Mouse (Mus musculus): ENCODE results near the gene Cd19.

The Cd19 gene

DNA sequence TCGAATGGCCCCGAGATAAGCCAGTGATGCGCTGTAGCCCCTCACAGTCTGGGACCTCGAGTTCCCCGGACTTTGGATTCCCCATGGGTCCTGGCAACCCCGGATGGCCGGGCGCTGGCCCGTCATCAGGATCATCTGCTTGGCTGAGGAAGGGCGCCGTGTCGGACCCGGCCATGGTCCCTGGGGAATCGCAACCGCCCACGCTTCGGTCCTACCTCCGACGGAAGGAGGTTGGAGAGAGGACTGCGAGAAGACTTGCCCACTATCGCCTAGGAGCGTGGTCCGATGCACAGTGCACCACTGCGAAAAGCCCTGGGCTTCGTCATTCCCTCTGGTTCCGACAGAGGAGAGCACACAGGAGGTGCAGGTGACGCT is 37.8 kb downstream of the Cd19 start:
- DNase-seq = no peak

DNA sequence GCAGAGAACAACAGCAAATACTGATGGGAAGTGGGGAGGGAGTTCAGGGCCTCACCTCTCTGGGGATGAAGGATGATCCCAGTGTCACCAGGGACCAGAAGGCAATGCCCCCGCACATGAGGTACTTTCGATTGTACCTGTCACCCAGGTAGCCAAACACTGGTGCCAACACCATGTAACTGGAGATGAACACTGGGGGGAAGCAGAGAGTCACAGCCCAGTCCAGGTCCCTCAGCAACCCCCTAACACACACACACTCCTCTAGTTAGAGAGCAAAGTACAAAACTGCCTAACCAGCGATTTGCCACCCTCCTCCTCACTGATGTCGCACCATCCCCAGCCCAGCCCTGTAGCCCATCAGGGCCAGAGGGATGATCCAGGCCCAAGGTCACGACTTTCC is 39.7 kb downstream of the Cd19 start:
- no peak for DNase-seq

DNA sequence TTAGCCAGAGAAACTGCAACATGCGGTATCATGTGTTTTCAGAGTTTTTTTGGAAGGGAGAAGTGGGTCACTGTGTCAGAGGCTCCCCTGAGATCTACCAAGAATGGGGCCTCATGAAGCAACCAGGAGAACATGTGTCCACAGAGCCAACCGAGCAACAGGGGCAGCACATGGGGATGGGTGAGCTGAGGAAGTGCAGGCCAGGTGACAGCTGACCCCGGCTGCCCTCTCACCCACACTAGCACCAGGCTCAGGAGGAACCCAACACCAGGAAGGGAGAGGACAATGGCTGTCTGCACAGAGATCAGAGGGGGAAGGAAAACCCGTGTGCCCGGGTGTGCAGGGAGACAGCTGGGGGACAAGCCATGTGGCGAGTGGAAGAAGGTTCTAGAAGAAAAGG is 40.2 kb downstream of the Cd19 start:
- no peak for DNase-seq

DNA sequence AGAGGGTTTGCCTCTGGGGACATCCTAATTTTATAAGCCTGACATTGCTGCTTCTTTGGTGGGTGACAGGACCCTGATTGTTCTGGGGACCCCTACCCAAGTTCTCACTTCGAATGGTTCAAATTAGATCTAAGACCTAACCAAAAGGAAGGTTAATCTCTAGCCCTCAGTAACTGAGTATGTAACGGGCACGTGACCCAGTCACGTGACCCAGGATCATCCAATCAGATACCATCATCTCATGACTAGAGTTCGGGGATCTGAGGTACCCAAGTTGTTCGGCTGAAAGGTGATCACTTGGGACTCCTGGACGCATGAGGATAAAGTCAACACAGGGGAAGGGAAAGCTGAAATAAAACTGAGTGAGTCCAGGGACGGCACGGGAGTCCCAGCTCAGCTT is 41.7 kb downstream of the Cd19 start:
- DNase-seq = no peak

DNA sequence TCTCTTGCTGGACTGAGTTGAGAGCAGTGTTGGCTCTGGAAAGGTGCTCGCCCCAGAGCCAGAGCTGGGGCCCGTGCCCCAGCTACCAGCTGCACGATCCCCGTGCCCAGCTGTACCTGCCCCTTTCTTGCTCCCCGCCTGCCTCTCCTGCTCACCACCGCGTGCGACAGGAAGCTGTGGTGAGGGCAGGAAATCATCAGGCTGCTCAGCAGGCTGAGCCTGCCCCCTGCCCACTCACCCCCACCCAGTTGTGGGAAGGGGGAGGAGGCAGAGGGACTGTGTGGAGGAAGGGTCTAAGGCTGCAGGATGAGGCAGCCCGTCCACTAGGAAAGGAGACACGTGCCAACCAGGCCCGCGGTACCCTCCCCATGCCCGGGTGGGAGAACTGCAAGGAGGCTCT is 45.3 kb downstream of the Cd19 start, which contains the start of gene Lat:
Lat (minus strand) TSS at position 178 of the 400 bp plus-strand sequence.
- peak; percentile 72 to 73 for DNase-seq

DNA sequence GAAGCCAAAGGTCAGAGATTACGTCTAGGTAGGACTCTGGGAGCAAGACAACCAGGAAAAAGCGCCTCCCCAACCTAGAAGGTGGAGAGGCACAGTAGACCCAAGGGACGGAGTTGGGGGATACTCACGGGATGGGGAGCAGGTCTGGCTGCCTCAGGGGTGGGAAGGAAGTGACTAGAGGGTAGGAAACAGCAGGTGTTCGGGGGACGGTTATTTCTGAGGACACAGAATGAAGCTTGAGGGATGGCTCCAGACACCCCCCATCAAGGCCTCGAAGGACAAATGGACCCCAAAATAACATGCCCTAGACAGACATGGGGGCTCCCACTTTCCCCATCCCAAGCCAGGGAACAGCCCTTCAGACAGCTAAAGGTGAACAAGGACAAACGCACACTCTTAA is 46.3 kb downstream of the Cd19 start:
- no peak for DNase-seq

DNA sequence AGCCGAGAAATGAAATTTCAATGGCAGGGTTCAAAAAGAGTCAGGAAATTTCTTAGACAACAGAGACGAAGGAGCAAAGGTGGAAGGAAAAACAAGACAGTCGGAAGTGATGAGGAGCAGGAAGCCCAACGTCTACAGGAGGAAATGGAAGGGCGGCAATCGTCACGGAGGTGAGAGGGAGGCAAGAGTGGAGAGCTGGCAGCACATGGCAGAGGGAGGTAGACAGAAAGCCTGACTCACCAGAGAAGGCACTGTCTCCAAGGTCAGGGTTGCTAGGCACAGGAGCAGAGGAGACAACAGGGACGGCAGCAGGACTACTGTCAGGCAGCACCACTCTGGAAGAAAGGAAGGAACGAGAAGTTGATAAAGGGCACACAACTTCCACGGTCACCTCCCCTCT is 47.1 kb downstream of the Cd19 start:
- DNase-seq = no peak

DNA sequence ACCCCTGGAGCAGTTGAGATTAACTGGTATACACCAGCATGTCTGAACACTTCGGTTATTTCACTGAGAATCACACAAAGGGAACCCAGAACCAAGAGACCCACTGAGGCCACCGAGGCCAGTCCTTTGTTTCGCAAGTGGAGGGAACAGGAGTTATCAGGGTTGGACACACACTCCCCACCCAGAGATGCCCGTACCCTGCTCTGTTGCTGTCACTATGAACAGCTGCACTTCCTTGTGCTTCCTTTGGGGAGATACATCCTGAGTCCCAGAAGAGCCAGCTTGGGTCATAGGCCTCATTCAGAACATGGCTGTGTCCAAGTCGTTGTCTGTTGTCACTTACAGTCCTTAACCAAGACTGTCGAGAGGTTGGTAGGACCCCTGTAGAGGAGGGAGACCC is 51.7 kb downstream of the Cd19 start:
- no peak for DNase-seq

DNA sequence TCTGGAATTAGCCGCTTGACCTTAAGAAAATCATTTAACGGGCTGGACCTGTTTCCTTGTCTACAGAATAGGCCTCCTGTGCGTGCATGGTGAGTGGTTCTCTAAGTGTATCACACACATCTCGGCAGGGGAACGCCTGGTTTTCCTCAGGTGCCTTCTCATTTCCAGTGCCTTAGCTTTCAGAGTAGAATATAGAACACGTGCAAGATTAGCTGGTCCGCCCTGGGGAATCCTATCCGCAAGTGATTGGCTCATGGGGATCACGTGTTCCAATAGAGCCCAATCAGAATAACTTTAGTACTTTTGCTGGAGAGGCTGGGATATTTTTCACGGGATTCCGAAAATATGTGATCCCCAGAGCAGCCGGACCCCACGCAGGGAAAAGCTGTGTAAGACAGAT is 55.6 kb downstream of the Cd19 start:
- no peak for DNase-seq
